Mouse (Mus musculus) limb, embryonic 12.5 days (tissue): ENCODE data around the gene Ralb. TPM values are rescaled to one million over a fixed set of nuclear protein-coding genes. Genes with fewer than 3 reads are reported as not detected.
A peak's percentile ranks its signal among the peaks of the same experiment; 100 is the strongest.

Source experiments
- ATAC-seq: fragments of 200-750 bp; cut with Nextera tagmentation; 2 replicates; pipeline ENCODE4 v1.8.0; 2017; ENCODE audit warnings: low read depth, moderate TSS enrichment; ENCODE audit not compliant: insufficient number of reproducible peaks, insufficient read depth, low FRiP score, low TSS enrichment
- H3K27ac ChIP-seq: fragments of 300-500 bp; sonication (generic); 2 replicates; pipeline ENCODE4 v1.5.1; 2016; ENCODE audit warnings: mild to moderate bottlenecking, moderate library complexity
- H3K27me3 ChIP-seq: fragments of 300-500 bp; sonication (generic); 2 replicates; pipeline ENCODE4 v1.6.1; 2016; ENCODE audit warnings: mild to moderate bottlenecking, moderate library complexity
- H3K36me3 ChIP-seq: fragments of 300-500 bp; sonication (generic); 2 replicates; pipeline ENCODE4 v1.6.1; 2016; ENCODE audit warnings: mild to moderate bottlenecking, moderate library complexity
- H3K4me1 ChIP-seq: fragments of 300-500 bp; sonication (generic); replicated peaks from 2 replicates; pipeline ENCODE4 v1.6.1; 2016
- H3K4me2 ChIP-seq: fragments of 300-500 bp; sonication (generic); 2 replicates; pipeline ENCODE4 v1.6.1; 2016; ENCODE audit warnings: mild to moderate bottlenecking, moderate library complexity
- H3K4me3 ChIP-seq: fragments of 300-500 bp; sonication (generic); replicated peaks from 2 replicates; pipeline ENCODE4 v1.5.1; 2016; ENCODE audit warnings: mild to moderate bottlenecking
- H3K9ac ChIP-seq: fragments of 300-500 bp; sonication (generic); replicated peaks from 2 replicates; pipeline ENCODE4 v1.6.1; 2016; ENCODE audit warnings: mild to moderate bottlenecking, moderate library complexity
- H3K9me3 ChIP-seq: fragments of 300-500 bp; sonication (generic); 2 replicates; pipeline ENCODE4 v1.6.1; 2016; ENCODE audit warnings: mild to moderate bottlenecking, moderate library complexity
- WGBS: fragments of 180-500 bp; shearing (Covaris S2); methylation state at CpG from one replicate; pipeline ENCODE4 v1.1.7; 2016; 5-methylcytosine and 5-hydroxymethylcytosine counted together
- polyA plus RNA-seq: library from polyadenylated mRNA; unstranded; fragments of >200 nt; fragmentation: Nextera tagmentation; extraction: Ambion mirVana; gene quantifications from 2 replicates; pipeline ENCODE4 v1.2.1, GENCODE M21; 2016

Ralb gene
- polyA plus RNA-seq, 1 experiment from 2014 or later: 112 TPM

- Histone ChIP-seq H3K4me1 (peaks cover 20% of the 10 kb centered on the region), H3K4me2 (no peak overlapping the region), H3K4me3 (no peak overlapping the region), H3K9ac (no peak overlapping the region), H3K36me3 (peaks cover 22% of the 10 kb centered on the region), H3K27me3 (no peaks in the 10 kb centered on the region), H3K27ac (no peak overlapping the region), H3K9me3 (peaks cover 18% of the 10 kb centered on the region; the same call in 1 of the 2 replicates)
- 88% methylated on average over 7 of the region's 7 CpGs for WGBS
- ATAC-seq: no peak
These were observed 19.2 kb upstream of the Ralb start for GRCm38 (mm10) chr1:119523826-119524225.

DNA sequence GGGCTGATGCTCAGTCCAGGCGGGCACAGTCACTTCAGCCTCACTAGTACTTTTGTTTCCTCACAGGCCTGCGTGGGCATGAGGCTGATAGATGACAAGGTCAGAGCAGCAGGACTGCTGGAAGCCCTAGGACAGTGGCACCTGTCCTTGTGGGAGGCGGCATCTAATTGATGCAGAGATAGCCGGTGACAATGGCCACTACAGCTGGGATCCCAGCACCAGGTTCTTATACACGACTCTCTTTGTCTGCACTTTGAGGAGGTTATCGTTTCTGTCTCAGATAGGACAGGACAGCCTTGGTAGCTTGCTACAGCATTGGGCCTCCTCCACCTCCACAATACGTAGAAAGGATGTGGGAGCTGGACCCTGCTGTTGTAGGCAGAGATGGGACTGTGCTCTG is 18.8 kb upstream of the Ralb start:
- H3K27me3 ChIP-seq: no peaks in the 10 kb centered on the region
- H3K27ac ChIP-seq: no peak overlapping the region
- peaks cover 15% of the 10 kb centered on the region; the same call in 1 of the 2 replicates for H3K9me3 ChIP-seq
- H3K9ac ChIP-seq: no peak overlapping the region
- H3K36me3 ChIP-seq: peaks cover 17% of the 10 kb centered on the region
- no peak overlapping the region for H3K4me2 ChIP-seq
- H3K4me3 ChIP-seq: no peak overlapping the region
- ATAC-seq: no peak
- H3K4me1 ChIP-seq: peaks cover 20% of the 10 kb centered on the region
- WGBS: 85% methylated on average over 7 of the region's 7 CpGs

DNA sequence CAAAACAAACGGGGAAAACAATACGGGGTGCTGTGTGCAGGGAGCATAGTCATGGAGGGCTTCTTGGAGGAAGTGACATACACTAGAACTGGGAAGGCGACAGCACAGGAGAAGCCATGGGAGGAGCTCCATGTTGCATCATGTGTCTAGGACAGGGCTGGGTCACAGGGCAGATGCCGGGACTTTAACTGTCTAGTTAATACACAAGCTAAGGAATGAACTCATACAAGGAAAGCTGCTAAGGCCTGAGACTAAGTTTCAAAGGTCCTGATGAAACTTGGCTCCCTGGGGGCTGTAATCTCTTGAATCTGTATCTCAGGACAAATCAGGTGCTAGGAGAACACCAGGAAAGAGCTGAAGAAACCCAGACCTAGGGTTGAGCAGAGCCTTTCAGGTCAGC is 18.1 kb upstream of the Ralb start:
- Histone ChIP-seq H3K9ac (no peak overlapping the region), H3K4me1 (peaks cover 20% of the 10 kb centered on the region), H3K36me3 (peaks cover 11% of the 10 kb centered on the region), H3K27me3 (no peaks in the 10 kb centered on the region), H3K9me3 (peaks cover 13% of the 10 kb centered on the region; the same call in 1 of the 2 replicates), H3K27ac (no peak overlapping the region), H3K4me3 (no peak overlapping the region), H3K4me2 (no peak overlapping the region)
- 82% methylated on average over 4 of the region's 4 CpGs for WGBS
- ATAC-seq: no peak

- H3K4me1 ChIP-seq: peaks cover 15% of the 10 kb centered on the region
- H3K36me3 ChIP-seq: peaks cover under 1% of the 10 kb centered on the region; the same call in 1 of the 2 replicates
- 85% methylated on average over 7 of the region's 7 CpGs for WGBS
- H3K4me2 ChIP-seq: no peak overlapping the region
- no peak overlapping the region for H3K9ac ChIP-seq
- no peaks in the 10 kb centered on the region for H3K27me3 ChIP-seq
- no peak overlapping the region for H3K27ac ChIP-seq
- H3K4me3 ChIP-seq: no peak overlapping the region
- H3K9me3 ChIP-seq: peaks cover 2% of the 10 kb centered on the region; the same call in 1 of the 2 replicates
- ATAC-seq: no peak
These were observed 17.1 kb upstream of the Ralb start for GRCm38 (mm10) chr1:119521681-119522080.

GRCm38 (mm10) chr1:119521029-119521428 is 16.4 kb upstream of the Ralb start:
- Histone ChIP-seq H3K27me3 (no peaks in the 10 kb centered on the region), H3K27ac (no peak overlapping the region), H3K4me2 (no peak overlapping the region), H3K9me3 (no peaks in the 10 kb centered on the region), H3K36me3 (no peaks in the 10 kb centered on the region), H3K4me1 (peaks cover 10% of the 10 kb centered on the region), H3K9ac (no peak overlapping the region), H3K4me3 (no peak overlapping the region)
- 26% methylated on average over 2 of the region's 2 CpGs for WGBS
- no peak for ATAC-seq

DNA sequence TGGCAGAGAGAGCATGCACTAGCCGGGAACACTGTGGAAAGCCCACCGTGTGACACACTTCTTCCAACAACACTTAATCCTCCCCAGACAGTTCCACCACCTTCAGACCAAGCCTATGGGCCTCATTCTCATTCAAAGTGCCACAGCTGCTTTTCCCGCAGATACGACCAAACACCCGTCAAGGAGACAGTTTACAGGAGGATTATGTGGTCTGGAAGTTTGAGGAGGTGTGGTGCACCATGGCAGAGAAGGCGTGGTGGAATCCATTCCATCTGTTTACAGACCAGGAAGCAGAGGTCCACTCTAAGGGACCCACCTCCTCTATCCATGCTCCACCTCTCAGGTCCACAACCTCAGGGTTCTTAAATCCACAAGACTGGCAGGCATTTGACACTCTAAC is 14.7 kb upstream of the Ralb start:
- no peaks in the 10 kb centered on the region for H3K4me1 ChIP-seq
- no peak overlapping the region for H3K9ac ChIP-seq
- 71% methylated on average over 6 of the region's 6 CpGs for WGBS
- no peak overlapping the region for H3K4me3 ChIP-seq
- ATAC-seq: no peak
- H3K36me3 ChIP-seq: no peaks in the 10 kb centered on the region
- H3K9me3 ChIP-seq: no peaks in the 10 kb centered on the region
- H3K4me2 ChIP-seq: no peak overlapping the region
- no peaks in the 10 kb centered on the region for H3K27me3 ChIP-seq
- H3K27ac ChIP-seq: no peak overlapping the region

- Histone ChIP-seq H3K27me3 (no peaks in the 10 kb centered on the region), H3K4me3 (no peak overlapping the region), H3K4me2 (no peak overlapping the region), H3K4me1 (no peaks in the 10 kb centered on the region), H3K9me3 (no peaks in the 10 kb centered on the region), H3K9ac (no peak overlapping the region), H3K36me3 (no peaks in the 10 kb centered on the region), H3K27ac (no peak overlapping the region)
- ATAC-seq: no peak
These were observed 14.2 kb upstream of the Ralb start for GRCm38 (mm10) chr1:119518786-119519185.

GRCm38 (mm10) chr1:119518060-119518459 is 13.5 kb upstream of the Ralb start:
- no peak for ATAC-seq
- WGBS: 82% methylated on average over 7 of the region's 7 CpGs
- no peak overlapping the region for H3K4me2 ChIP-seq

GRCm38 (mm10) chr1:119510857-119511256 is 6.3 kb upstream of the Ralb start:
- 62% methylated on average over 8 of the region's 8 CpGs for WGBS
- Histone ChIP-seq H3K4me1 (peaks cover 17% of the 10 kb centered on the region), H3K27ac (0 out of 2 replicates have a peak overlapping the region, but pooled peaks have one; percentile 51), H3K27me3 (no peaks in the 10 kb centered on the region), H3K9ac (no peak overlapping the region), H3K36me3 (no peaks in the 10 kb centered on the region), H3K4me3 (no peak overlapping the region), H3K9me3 (no peaks in the 10 kb centered on the region), H3K4me2 (no peak overlapping the region)
- ATAC-seq: no peak

More at GRCm38 (mm10) chr1:119518060-119518459, 13.5 kb upstream of the Ralb start:
- H3K4me1 ChIP-seq: no peaks in the 10 kb centered on the region
- H3K36me3 ChIP-seq: no peaks in the 10 kb centered on the region
- no peak overlapping the region for H3K9ac ChIP-seq
- H3K9me3 ChIP-seq: no peaks in the 10 kb centered on the region
- H3K27ac ChIP-seq: no peak overlapping the region
- H3K4me3 ChIP-seq: no peak overlapping the region
- H3K27me3 ChIP-seq: no peaks in the 10 kb centered on the region

DNA sequence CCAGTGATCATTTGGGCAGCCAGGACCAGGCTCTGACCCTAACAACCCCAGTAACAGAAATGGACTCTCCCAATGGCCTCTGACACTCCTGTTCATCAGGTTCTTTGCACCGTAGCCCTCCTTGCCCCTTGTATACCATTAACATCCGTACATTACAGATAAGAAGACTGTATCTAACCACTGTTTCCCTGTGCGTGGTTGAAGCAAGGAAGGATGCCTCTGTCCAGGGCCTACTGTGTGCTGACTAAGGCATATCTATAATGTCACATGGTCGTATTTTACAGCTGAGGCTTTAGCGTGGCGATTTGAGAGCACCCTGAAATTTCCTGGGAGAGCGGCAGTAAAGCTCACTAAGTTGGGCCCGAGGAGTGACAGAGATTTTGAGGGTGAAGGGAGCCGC is 5.8 kb upstream of the Ralb start:
- Histone ChIP-seq H3K36me3 (no peaks in the 10 kb centered on the region), H3K4me3 (no peak overlapping the region), H3K4me1 (peaks cover 17% of the 10 kb centered on the region), H3K27me3 (no peaks in the 10 kb centered on the region), H3K4me2 (no peak overlapping the region), H3K27ac (0 out of 2 replicates have a peak overlapping the region, but pooled peaks have one; percentile 51), H3K9ac (no peak overlapping the region), H3K9me3 (no peaks in the 10 kb centered on the region)
- 60% methylated on average over 9 of the region's 9 CpGs for WGBS
- ATAC-seq: no peak

- 82% methylated on average over 7 of the region's 7 CpGs for WGBS
- ATAC-seq: no peak
- H3K9ac ChIP-seq: no peak overlapping the region
- no peaks in the 10 kb centered on the region for H3K36me3 ChIP-seq
- H3K9me3 ChIP-seq: no peaks in the 10 kb centered on the region
- H3K4me1 ChIP-seq: peaks cover 23% of the 10 kb centered on the region
- H3K27me3 ChIP-seq: no peaks in the 10 kb centered on the region
- no peak overlapping the region for H3K4me3 ChIP-seq
- H3K27ac ChIP-seq: peak overlapping the region; percentile 23; the same call in 1 of the 2 replicates
- no peak overlapping the region for H3K4me2 ChIP-seq
These were observed 4.9 kb upstream of the Ralb start for GRCm38 (mm10) chr1:119509474-119509873.

DNA sequence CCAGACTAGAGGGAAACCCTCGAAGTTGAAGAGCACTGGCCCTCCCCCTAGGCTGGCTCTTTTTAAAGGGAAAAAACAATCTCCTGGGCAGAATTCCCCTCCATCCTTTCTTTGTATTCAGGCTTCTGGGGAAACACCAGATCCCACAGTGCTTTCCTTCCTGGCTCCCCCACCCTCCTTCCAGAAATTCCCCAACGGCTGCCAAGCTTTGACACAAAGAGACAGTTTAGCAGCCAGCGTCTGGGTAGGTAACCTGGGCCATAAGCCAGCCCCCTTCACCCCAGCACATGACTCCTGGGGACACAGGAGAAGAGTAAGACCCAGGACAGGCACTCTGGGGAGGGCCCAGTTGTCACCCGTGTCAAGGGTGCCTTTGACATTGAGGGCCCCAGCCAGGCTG is 4.0 kb upstream of the Ralb start:
- Histone ChIP-seq H3K27me3 (no peaks in the 10 kb centered on the region), H3K4me3 (no peak overlapping the region), H3K4me2 (no peak overlapping the region), H3K27ac (0 out of 2 replicates have a peak overlapping the region, but pooled peaks have one; percentile 23), H3K9me3 (no peaks in the 10 kb centered on the region), H3K9ac (no peak overlapping the region), H3K4me1 (peaks cover 29% of the 10 kb centered on the region), H3K36me3 (no peaks in the 10 kb centered on the region)
- WGBS: 63% methylated on average over 4 of the region's 4 CpGs
- ATAC-seq: no peak
